Mouse (Mus musculus): ENCODE data around the gene Epb41l1.

GRCm38 (mm10) chr2:156478046-156478690, 57.5 kb downstream of the Epb41l1 start:
- TF ChIP-seq CTCF (IDR thresholded peaks at IDR 0.05; ENCODE audit: extremely low read depth, insufficient read depth, low read length) (no peak), POLR2A (IDR thresholded peaks at IDR 0.05; ENCODE audit: extremely low read depth, insufficient read depth, low read length) (0 out of 2 replicates have a peak, but pooled peaks have one; percentile 33)

Measured in cortical plate, adult 2 months (tissue).